Mouse (Mus musculus) brain, embryonic 14.5 days (tissue): Measurements from ENCODE around the gene Wfikkn2.

ENCODE experiments used
- CTCF ChIP-seq: fragments of 200-500 bp; IDR thresholded peaks from 2 replicates; pipeline ENCODE4 v1.5.1; 2012; ENCODE audit warnings: inconsistent platforms, mild to moderate bottlenecking, moderate library complexity, borderline replicate concordance; ENCODE audit not compliant: insufficient read depth, insufficient read length; ENCODE audit errors: extremely low read depth
- POLR2A ChIP-seq: fragments of 200-500 bp; IDR thresholded peaks from 2 replicates; pipeline ENCODE4 v1.6.1; 2012; ENCODE audit warnings: mild to moderate bottlenecking, inconsistent platforms, borderline replicate concordance; ENCODE audit not compliant: poor library complexity, insufficient read depth, insufficient read length, severe bottlenecking; ENCODE audit errors: extremely low read depth

- TF ChIP-seq CTCF (no peak), POLR2A (no peak)
Observed at GRCm38 (mm10) chr11:94269906-94270305, 24.1 kb upstream of the Wfikkn2 start.
